Mouse (Mus musculus) heart, embryonic 13.5 days (tissue): Measurements from ENCODE around the gene Irf2. TPM values are rescaled to one million over a fixed set of nuclear protein-coding genes. Genes with fewer than 3 reads are reported as not detected.

Experiments used
- ATAC-seq: fragments of 200-750 bp; cut with Nextera tagmentation; 2 replicates; pipeline ENCODE4 v1.8.0; 2017; ENCODE audit warnings: moderate TSS enrichment; ENCODE audit not compliant: insufficient number of reproducible peaks, low FRiP score, low TSS enrichment; ENCODE audit errors: extremely low read depth
- H3K27ac ChIP-seq: fragments of 300-500 bp; sonication (generic); replicated peaks from 2 replicates; pipeline ENCODE4 v1.5.1; 2015; ENCODE audit warnings: moderate library complexity, mild to moderate bottlenecking, inconsistent platforms
- H3K27me3 ChIP-seq: fragments of 300-500 bp; sonication (generic); replicated peaks from 2 replicates; pipeline ENCODE4 v1.6.1; 2015; ENCODE audit warnings: mild to moderate bottlenecking, inconsistent platforms
- H3K36me3 ChIP-seq: fragments of 300-500 bp; sonication (generic); 2 replicates; pipeline ENCODE4 v1.6.1; 2015; ENCODE audit warnings: mild to moderate bottlenecking, inconsistent platforms
- H3K4me1 ChIP-seq: fragments of 300-500 bp; sonication (generic); 2 replicates; pipeline ENCODE4 v1.6.1; 2015; ENCODE audit warnings: inconsistent platforms
- H3K4me2 ChIP-seq: fragments of 300-500 bp; sonication (generic); 2 replicates; pipeline ENCODE4 v1.6.1; 2015; ENCODE audit warnings: inconsistent platforms, mild to moderate bottlenecking, moderate library complexity
- H3K4me3 ChIP-seq: fragments of 300-500 bp; sonication (generic); 2 replicates; pipeline ENCODE4 v1.5.1; 2015; ENCODE audit warnings: moderate library complexity, mild to moderate bottlenecking, inconsistent platforms
- H3K9ac ChIP-seq: fragments of 300-500 bp; sonication (generic); 2 replicates; pipeline ENCODE4 v1.6.1; 2015; ENCODE audit warnings: inconsistent platforms, mild to moderate bottlenecking, moderate library complexity
- H3K9me3 ChIP-seq: fragments of 300-500 bp; sonication (generic); 2 replicates; pipeline ENCODE4 v1.6.1; 2016; ENCODE audit warnings: inconsistent platforms
- WGBS: fragments of 180-500 bp; shearing (Covaris S2); methylation state at CpG from one replicate; pipeline ENCODE4 v1.1.7; 2015; ENCODE audit warnings: mixed read lengths; 5-methylcytosine and 5-hydroxymethylcytosine counted together
- polyA plus RNA-seq: library from polyadenylated mRNA; unstranded; fragments of >200 nt; fragmentation: Nextera tagmentation; extraction: Ambion mirVana; gene quantifications from 2 replicates; pipeline ENCODE4 v1.2.1, GENCODE M21; 2015

Gene Irf2
- polyA plus RNA-seq, 1 experiment from 2014 or later = 10.8 TPM

- Histone ChIP-seq H3K4me3 (no peak overlapping the region), H3K36me3 (peaks cover 44% of the 10 kb centered on the region), H3K4me1 (peaks cover 11% of the 10 kb centered on the region), H3K4me2 (no peak overlapping the region), H3K9ac (no peak overlapping the region), H3K9me3 (no peaks in the 10 kb centered on the region), H3K27ac (no peak overlapping the region), H3K27me3 (no peaks in the 10 kb centered on the region)
- WGBS = 76% methylated on average over 4 of the region's 4 CpGs
- ATAC-seq = no peak
Observed at GRCm38 (mm10) chr8:46833763-46834162, 94.2 kb downstream of the Irf2 start.

- H3K27ac ChIP-seq = no peak overlapping the region
- peaks cover 51% of the 10 kb centered on the region for H3K36me3 ChIP-seq
- no peak overlapping the region for H3K4me2 ChIP-seq
- no peak overlapping the region for H3K9ac ChIP-seq
- ATAC-seq = no peak
- no peaks in the 10 kb centered on the region for H3K27me3 ChIP-seq
- WGBS = 88% methylated on average over 3 of the region's 3 CpGs
- H3K4me1 ChIP-seq = peaks cover 11% of the 10 kb centered on the region
- no peaks in the 10 kb centered on the region for H3K9me3 ChIP-seq
- H3K4me3 ChIP-seq = no peak overlapping the region
Observed at GRCm38 (mm10) chr8:46834440-46834839, 94.9 kb downstream of the Irf2 start.

GRCm38 (mm10) chr8:46836011-46836652 lies 96.6 kb downstream of the Irf2 start:
- Histone ChIP-seq H3K4me3 (no peak overlapping the region), H3K36me3 (peaks cover 63% of the 10 kb centered on the region), H3K27ac (no peak overlapping the region), H3K27me3 (no peaks in the 10 kb centered on the region), H3K4me1 (peaks cover 11% of the 10 kb centered on the region), H3K4me2 (no peak overlapping the region), H3K9ac (no peak overlapping the region), H3K9me3 (no peaks in the 10 kb centered on the region)
- WGBS = 86% methylated on average over 8 of the region's 8 CpGs
- no peak for ATAC-seq

DNA sequence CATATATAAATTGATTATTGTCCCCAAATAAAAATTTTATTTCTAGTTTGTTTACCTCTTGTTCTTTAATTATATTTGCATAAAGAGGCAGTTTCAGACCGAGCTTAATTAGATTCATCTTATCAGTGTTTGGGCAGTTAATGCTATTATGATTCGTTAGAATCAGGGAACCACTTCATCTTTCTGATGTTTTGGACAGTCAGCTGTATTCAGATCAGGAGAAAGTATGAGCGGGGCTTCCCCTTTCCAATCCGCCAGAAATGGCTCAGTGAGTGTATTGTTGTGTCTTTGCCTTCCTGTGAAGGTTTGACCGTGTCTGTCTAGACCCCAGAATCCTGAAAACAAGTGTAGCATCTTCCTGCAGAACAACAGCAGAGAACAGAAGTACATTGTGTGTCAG lies 97.4 kb downstream of the Irf2 start:
- Histone ChIP-seq H3K4me1 (peaks cover 12% of the 10 kb centered on the region), H3K27me3 (no peaks in the 10 kb centered on the region)

DNA sequence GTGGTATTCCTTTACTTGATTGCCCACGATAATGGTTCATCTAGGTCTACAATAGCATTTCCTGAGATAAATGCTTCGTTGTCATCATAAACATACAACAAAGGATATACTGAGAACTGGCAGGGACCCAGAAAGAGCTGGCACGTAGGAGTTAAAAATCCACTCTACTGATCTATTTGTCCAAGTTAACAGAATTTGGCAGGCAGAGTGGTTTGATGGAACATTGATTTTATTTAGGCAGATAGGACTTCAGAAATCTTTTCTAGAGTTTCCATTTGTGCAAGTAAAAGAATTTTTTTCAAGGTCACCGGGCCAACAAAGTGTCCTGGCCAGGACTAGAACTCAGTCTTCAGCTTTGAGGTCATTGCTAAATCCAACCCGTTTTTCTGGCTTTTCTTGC lies 98.5 kb downstream of the Irf2 start:
- Histone ChIP-seq H3K4me2 (no peak overlapping the region), H3K36me3 (peaks cover 52% of the 10 kb centered on the region), H3K4me3 (no peak overlapping the region), H3K27me3 (no peaks in the 10 kb centered on the region), H3K4me1 (peaks cover 15% of the 10 kb centered on the region), H3K9ac (no peak overlapping the region), H3K27ac (no peak overlapping the region), H3K9me3 (no peaks in the 10 kb centered on the region)
- ATAC-seq = no peak
- WGBS = 80% methylated on average over 5 of the region's 5 CpGs

More for the DNA sequence above, 97.4 kb downstream of the Irf2 start:
- WGBS = 81% methylated on average over 5 of the region's 5 CpGs
- H3K4me2 ChIP-seq = no peak overlapping the region
- no peak for ATAC-seq
- H3K4me3 ChIP-seq = no peak overlapping the region
- H3K9me3 ChIP-seq = no peaks in the 10 kb centered on the region
- H3K27ac ChIP-seq = no peak overlapping the region
- peaks cover 59% of the 10 kb centered on the region for H3K36me3 ChIP-seq
- no peak overlapping the region for H3K9ac ChIP-seq

DNA sequence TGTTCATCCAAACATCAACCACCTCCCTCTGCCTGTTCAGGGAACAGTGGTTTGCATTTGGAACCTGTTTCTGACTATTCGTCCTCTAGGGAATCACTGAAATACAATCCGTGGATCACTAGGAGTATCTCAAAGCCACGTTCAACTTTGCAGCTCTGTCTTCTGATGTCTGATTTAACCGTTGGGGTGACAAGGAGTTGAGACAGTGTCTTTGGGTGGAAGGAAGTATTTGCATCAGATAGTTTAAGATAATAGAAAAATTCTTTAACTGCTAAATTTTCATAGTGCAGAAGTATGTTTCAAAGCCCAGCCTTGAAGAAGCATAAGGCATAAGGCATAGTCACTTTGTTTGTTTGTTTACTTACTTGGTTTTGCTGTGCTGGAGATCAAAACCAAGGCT lies 100.9 kb downstream of the Irf2 start:
- Histone ChIP-seq H3K4me1 (peaks cover 33% of the 10 kb centered on the region), H3K36me3 (peaks cover 43% of the 10 kb centered on the region), H3K27me3 (no peaks in the 10 kb centered on the region), H3K4me2 (no peak overlapping the region), H3K9me3 (no peaks in the 10 kb centered on the region), H3K9ac (no peak overlapping the region), H3K4me3 (no peak overlapping the region), H3K27ac (no peak overlapping the region)
- WGBS = 81% methylated on average over 4 of the region's 4 CpGs
- ATAC-seq = no peak

DNA sequence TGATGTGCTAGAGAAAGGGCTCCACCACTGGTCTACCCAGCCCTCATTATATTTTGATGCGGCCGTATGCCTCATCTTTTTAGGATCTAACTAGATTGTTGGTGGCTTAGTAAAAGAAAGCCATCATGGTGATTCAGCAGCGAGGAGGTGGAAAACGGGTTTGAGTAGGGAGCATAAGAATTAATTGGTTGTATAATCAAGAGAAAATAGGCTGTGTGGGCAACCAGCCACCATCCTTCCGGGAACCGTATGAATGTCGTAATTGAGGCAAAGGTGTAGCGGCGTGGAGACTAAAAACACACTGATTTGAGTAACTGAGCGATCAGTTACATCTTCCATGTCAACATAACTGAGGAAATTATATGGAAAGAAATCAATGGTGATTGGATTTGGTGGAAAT lies 101.3 kb downstream of the Irf2 start:
- Histone ChIP-seq H3K9me3 (no peaks in the 10 kb centered on the region), H3K9ac (no peak overlapping the region), H3K36me3 (peaks cover 46% of the 10 kb centered on the region), H3K4me2 (no peak overlapping the region), H3K4me1 (peaks cover 33% of the 10 kb centered on the region), H3K27ac (no peak overlapping the region), H3K27me3 (no peaks in the 10 kb centered on the region), H3K4me3 (no peak overlapping the region)
- ATAC-seq = no peak
- WGBS = 94% methylated on average over 10 of the region's 10 CpGs

GRCm38 (mm10) chr8:46842676-46843181 lies 103.2 kb downstream of the Irf2 start:
- H3K4me3 ChIP-seq = no peak overlapping the region
- 57% methylated on average over 5 of the region's 5 CpGs for WGBS
- peak overlapping the region; percentile 84 for H3K27ac ChIP-seq
- peaks cover 33% of the 10 kb centered on the region for H3K4me1 ChIP-seq
- H3K27me3 ChIP-seq = no peaks in the 10 kb centered on the region
- no peaks in the 10 kb centered on the region for H3K9me3 ChIP-seq
- no peak overlapping the region for H3K4me2 ChIP-seq
- H3K9ac ChIP-seq = 0 out of 2 replicates have a peak overlapping the region, but pooled peaks have one; percentile 10
- peaks cover 56% of the 10 kb centered on the region for H3K36me3 ChIP-seq
- ATAC-seq = no peak

DNA sequence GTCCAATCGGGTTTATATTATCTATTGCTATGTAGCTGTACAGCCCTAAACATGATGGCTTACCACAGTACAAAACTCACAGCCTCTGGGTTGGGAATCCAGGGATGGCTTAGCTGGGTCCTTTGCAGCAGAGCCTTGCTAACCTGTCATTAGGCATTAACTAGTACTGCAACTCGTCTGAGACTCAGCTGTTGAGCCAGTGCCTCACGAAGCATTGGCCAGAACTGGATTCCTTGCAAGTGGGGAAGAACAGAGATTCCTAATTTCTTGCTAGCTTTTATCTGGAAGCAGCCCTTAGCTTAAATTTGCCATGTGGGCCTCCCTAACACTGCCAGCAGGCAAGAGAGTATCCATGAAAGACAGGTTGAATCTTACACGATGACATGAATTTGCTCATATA lies 104.3 kb downstream of the Irf2 start:
- no peak overlapping the region for H3K4me2 ChIP-seq

GRCm38 (mm10) chr8:46844371-46844973 lies 104.9 kb downstream of the Irf2 start:
- Histone ChIP-seq H3K27me3 (no peaks in the 10 kb centered on the region), H3K9ac (no peak overlapping the region), H3K9me3 (no peaks in the 10 kb centered on the region), H3K4me2 (0 out of 2 replicates have a peak overlapping the region, but pooled peaks have one; percentile 17), H3K27ac (peak overlapping the region; percentile 79), H3K4me1 (peaks cover 33% of the 10 kb centered on the region), H3K4me3 (no peak overlapping the region), H3K36me3 (peaks cover 41% of the 10 kb centered on the region)
- WGBS = 52% methylated on average over 3 of the region's 3 CpGs
- ATAC-seq = no peak

More for the DNA sequence above, 104.3 kb downstream of the Irf2 start:
- Histone ChIP-seq H3K4me1 (peaks cover 33% of the 10 kb centered on the region), H3K9me3 (no peaks in the 10 kb centered on the region), H3K9ac (no peak overlapping the region), H3K27me3 (no peaks in the 10 kb centered on the region), H3K36me3 (peaks cover 47% of the 10 kb centered on the region), H3K27ac (peak overlapping the region; percentile 79), H3K4me3 (no peak overlapping the region)
- 81% methylated on average over 4 of the region's 4 CpGs for WGBS
- no peak for ATAC-seq

GRCm38 (mm10) chr8:46844974-46845774 lies 105.6 kb downstream of the Irf2 start:
- Histone ChIP-seq H3K27ac (peak overlapping the region; percentile 79), H3K27me3 (no peaks in the 10 kb centered on the region), H3K4me2 (0 out of 2 replicates have a peak overlapping the region, but pooled peaks have one; percentile 17), H3K9me3 (no peaks in the 10 kb centered on the region), H3K4me3 (no peak overlapping the region), H3K9ac (no peak overlapping the region), H3K4me1 (peaks cover 34% of the 10 kb centered on the region), H3K36me3 (peaks cover 34% of the 10 kb centered on the region)
- no peak; the same call in 1 of the 2 replicates for ATAC-seq
- 47% methylated on average over 7 of the region's 7 CpGs for WGBS
